Mouse (Mus musculus) thymus, postnatal 0 days (tissue): ENCODE data around the gene Glrx5. TPM values are rescaled to one million over a fixed set of nuclear protein-coding genes. Genes with fewer than 3 reads are reported as not detected.

Source experiments
- DNase-seq: peaks from one replicate; pipeline ENCODE4 v3.0.0-alpha.2; 2015; ENCODE audit warnings: low spot score
- microRNA-seq: library from miRNA; unstranded; fragments of <30 nt; microRNA quantifications from one replicate; pipeline ENCODE4, GENCODE M21; 2016; ENCODE audit warnings: borderline number of aligned reads
- polyA plus RNA-seq: library from polyadenylated mRNA; unstranded; fragments of >200 nt; fragmentation: Nextera tagmentation; extraction: Ambion mirVana; gene quantifications from 2 replicates; pipeline ENCODE4 v1.2.1, GENCODE M21; 2015

Gene Glrx5
- polyA plus RNA-seq, 1 experiment from 2014 or later = 153 TPM

DNA sequence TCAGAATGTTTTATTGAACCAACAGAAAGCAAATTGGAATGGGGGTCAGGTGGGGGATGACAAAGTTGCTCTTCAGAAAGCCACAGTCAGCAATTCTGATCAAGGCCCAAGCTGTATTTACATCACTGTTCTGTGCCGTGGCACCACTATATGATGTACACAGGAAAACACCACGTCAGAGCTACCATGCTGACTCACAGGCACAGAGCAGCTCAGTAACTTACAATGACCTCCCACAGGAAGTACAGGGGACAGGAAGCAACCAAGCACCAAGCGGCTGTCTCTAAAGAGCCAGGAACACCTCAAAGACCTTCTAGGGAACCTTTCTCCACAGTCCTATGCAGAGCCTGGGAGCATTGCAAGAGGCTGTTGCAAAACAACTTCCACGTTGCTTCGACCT lies 36.4 kb downstream of the Glrx5 start:
- DNase-seq = peak; percentile 53

DNA sequence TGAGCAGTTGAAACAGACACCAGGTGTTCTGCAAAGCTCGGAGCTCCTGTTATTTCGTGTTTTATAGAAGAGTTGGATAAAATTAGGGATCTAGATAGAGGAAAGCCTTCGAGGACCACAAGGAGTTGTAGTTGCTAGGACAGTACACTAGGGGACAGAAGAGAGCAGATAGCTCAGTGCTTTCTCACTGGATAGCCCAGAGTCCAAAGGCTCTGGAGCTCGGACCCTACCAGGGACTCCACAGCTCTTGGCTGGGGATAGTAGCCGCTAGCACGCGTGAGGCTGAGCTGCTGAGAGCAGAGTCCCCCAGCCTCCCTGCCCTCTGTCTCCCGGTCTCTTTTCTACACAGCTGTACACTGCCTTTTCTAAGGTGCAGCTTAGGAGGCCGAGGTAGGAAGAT lies 41.2 kb downstream of the Glrx5 start:
- DNase-seq = no peak

DNA sequence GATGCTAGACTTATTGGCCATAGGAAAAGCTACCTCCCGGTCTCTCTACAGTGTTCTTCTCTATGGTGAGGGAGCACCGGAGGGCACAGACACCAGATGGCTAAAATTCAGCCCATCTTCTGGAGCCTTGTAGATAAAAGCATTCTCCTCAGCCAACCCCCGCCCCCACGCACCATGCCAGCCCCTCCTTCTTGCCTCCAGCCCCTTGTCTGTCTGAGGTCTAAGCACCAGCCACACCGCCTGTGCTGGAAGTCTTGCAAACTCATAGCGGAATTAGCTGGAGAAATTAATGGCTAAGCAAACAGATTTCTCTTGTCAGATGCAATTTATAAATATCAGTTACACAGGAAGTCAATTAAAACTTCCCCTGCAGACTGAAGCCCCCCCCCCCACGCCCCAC lies 43.0 kb downstream of the Glrx5 start:
- DNase-seq = no peak

DNA sequence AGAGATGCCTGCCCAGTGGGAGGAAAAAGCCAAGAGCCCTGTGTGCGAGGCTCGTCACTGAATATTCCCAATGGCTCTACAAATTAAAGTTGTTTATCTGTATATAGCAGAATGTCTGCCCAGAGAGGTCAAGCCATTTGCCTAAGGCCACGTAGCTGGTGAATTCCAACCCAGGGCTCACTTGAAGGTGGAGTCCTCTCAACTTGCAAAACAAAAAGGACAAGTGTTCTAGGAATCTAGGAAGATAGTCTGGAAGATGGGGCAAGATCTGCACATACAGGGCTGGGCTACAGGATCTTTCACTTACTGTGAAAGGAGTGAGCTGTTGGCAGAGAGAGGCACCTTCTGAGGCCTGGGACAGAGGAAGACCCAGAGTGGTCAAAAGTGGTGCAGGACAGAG lies 44.0 kb downstream of the Glrx5 start:
- no peak for DNase-seq

DNA sequence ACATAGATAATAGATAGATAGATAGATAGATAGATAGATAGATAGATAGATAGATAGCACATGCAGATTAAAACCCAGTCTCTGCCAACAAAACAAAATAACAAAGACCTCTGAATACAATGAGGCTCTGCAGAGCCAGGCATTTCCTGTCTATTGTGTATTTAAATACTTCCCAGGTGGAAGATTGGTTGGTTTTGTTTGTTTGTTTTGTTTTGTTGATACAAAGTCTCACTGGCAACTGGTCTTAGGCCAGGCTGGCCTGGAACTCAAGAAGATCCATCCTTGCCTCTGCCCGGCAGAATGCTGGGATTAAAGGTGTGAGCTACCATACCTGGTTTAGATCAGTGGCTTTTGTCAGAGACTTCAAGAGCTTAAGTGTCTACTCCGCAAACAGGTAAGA lies 44.7 kb downstream of the Glrx5 start:
- no peak for DNase-seq

DNA sequence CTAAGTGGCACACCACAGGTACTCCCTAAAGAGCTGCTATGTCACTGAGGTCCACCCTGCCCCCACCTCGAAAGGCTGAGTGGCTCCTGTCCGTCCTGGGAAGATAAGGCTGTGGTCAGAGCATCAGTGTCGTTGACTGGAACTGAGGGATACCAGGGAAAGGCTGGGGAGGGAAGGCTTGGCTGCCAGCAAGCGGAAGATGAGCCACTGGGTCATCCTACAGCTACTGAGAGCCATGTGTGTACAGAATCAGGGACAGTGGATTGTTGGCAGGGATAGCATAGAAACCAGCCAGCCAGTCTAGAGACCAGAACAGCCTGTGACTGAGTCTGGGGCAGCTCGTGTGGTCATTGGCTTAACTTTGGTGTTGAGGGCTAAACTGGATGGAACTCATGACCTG lies 51.7 kb downstream of the Glrx5 start:
- DNase-seq = no peak

DNA sequence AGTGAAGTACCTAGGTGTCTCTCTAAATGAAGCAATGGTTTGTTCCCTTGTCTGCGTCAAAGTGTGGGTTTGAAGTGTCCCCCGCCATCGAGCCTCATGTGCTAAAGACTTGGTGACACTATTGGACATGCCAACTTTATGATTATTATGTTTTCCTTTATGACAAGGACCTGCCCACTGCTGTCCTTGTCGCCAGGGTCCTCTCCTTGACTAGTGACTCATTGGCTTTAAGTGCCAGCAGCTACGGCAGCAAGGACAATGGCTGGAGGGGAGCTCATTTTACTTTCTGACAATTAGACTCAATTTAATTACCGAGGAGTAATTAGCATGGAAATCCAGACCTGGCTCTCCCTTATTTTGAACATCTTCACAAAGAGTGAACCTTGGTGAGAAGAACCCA lies 52.3 kb downstream of the Glrx5 start:
- no peak for DNase-seq

DNA sequence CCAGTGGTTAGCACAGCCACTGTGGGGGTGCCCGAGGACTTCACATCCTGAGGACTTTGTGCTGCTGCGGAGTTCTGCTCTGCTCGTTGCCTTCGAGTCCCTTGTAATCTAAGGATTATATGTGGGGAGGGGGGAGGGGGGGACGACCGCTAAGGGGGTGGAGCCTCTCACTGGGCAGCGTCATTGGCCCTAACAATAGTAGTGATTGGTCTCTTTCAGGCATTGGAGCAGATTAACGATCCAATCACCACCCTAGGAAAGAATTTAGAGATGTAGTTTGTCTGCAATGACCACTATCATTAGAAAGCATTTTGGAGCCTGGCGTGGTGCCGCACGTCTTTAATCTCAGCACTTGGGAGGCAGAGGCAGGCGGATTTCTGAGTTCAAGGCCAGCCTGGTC lies 52.8 kb downstream of the Glrx5 start:
- DNase-seq = no peak

DNA sequence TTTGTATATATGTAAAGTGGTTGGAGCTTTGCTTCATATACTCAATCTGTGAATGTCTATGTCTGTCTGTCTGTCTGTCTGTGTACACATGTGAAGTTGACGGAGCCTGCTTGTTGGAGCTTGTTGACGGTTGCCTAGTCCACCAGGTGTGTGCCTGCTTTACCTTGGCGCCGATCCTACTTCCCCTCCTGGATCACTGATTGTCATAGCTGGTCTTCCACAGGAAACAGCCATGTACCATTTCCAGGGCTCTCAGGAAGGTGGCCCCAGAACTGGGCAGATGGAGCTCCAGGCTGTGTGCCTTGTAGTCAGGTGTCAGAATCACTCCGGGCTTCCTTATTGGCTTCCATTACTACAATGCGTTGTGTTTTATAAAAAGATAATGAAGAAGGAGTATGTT lies 54.3 kb downstream of the Glrx5 start:
- no peak for DNase-seq

DNA sequence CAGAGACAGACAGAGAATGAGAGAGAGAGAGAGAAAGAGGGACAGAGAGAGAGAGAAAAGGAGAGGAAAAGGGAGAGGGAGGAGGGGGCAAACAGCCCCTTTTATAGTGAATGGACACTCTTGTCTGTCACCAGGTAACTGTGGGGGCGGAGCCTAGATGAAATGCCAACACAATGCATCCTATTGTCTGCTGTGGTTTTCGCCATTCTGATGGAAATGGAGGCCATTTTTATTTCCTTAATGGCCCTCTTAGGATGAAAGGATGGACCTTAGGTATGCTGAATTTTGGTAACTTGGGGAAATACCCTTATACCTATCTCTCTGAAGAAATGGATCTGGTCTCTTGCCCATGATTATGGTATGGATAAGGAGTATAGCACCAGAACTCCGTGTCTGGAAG lies 54.9 kb downstream of the Glrx5 start:
- DNase-seq = no peak

DNA sequence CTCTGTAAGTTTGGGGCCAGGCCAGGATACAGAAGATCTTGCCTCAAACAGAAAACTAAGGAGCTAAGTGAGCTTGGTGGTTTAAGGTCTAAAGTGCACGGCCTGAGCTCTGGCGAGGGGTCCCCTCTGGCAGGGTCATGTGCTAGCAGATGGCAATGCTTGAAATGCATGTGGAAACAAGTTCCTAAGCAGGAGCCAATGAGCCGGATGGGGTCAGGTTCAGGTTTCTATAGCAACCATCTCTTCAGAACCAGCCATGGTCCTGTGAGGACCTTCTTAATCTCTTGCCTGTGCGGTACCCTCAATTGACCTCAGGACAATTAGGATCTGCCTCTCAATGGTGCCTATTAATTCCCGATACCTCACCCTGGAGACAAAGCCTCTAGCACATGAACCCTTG lies 56.7 kb downstream of the Glrx5 start:
- no peak for DNase-seq

DNA sequence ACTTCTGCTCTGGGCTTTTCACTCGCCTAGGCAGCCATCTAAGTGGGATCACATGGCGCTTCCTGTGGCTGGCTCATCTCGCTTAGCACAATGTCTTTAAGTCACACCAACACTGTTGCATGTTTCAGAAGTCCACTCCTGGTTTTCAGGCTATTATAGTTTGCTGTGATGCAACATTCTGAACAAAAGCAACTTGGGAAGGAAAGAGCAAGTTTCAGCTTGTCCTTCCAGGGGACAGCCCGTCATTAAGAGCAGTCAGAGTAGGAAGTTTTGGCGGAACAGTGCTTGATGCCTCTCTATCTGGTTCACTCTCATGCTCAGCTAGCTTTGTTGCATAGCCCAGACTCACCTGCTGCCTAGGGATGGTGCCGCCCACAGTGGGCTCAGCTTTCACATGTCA lies 59.1 kb downstream of the Glrx5 start:
- no peak for DNase-seq

Small RNA genes lying within 50 kb of the gene (microRNA-seq; reads per million reads assigned to microRNA genes)
- gene Mir3069 = 3.7 reads per million

Other genes starting within 250 kb of the Glrx5 start
- gene Clmn, start 167.6 kb upstream of the Glrx5 start, polyA plus RNA-seq = 0.62 and 0.65 TPM in 2 replicates
- gene Syne3, start 22.9 kb upstream of the Glrx5 start, polyA plus RNA-seq = 6.2 and 7.8 TPM in 2 replicates
- not detected in 2 replicates for gene Tcl1b2, start 113.3 kb downstream of the Glrx5 start, polyA plus RNA-seq
- not detected in 2 replicates for gene Tcl1b1, start 127.0 kb downstream of the Glrx5 start, polyA plus RNA-seq
- not detected in 2 replicates for gene Tcl1b5, start 143.7 kb downstream of the Glrx5 start, polyA plus RNA-seq
- not detected in 2 replicates for gene Tcl1b3, start 158.4 kb downstream of the Glrx5 start, polyA plus RNA-seq
- not detected in 2 replicates for gene Tcl1b4, start 169.3 kb downstream of the Glrx5 start, polyA plus RNA-seq
- not detected in 2 replicates for gene Tcl1, start 190.1 kb downstream of the Glrx5 start, polyA plus RNA-seq